Mouse (Mus musculus) layer of hippocampus, adult 2 months (tissue): ENCODE measurements around the gene Gne. TPM values are rescaled to one million over a fixed set of nuclear protein-coding genes. Genes with fewer than 3 reads are reported as not detected.
A peak's percentile ranks its signal among the peaks of the same experiment; 100 is the strongest.

Experiments used
- DNase-seq, 2 experiments: peaks; one replicate each; pipeline ENCODE4 v3.0.0; 2022; ENCODE audit warnings: low spot score in 2 of 2
- H3K27ac ChIP-seq: fragments of 200-600 bp; 2 replicates; pipeline ENCODE4 v1.8.1; 2022
- H3K4me3 ChIP-seq: fragments of 200-600 bp; 2 replicates; pipeline ENCODE4 v1.8.1; 2022; ENCODE audit warnings: mild to moderate bottlenecking
- CTCF ChIP-seq: fragments of 200-600 bp; conservative IDR thresholded peaks from 2 replicates; pipeline ENCODE4 v1.8.1; 2022; ENCODE audit warnings: antibody characterized with exemption, mild to moderate bottlenecking, moderate library complexity
- total RNA-seq, 2 experiments: library from RNA; stranded (reverse); gene quantifications; 2 replicates each; pipeline ENCODE4 v1.2.3; 2021

Gene Gne
- total RNA-seq, 2 experiments from 2014 or later = 47.4 to 53.1 TPM

DNA sequence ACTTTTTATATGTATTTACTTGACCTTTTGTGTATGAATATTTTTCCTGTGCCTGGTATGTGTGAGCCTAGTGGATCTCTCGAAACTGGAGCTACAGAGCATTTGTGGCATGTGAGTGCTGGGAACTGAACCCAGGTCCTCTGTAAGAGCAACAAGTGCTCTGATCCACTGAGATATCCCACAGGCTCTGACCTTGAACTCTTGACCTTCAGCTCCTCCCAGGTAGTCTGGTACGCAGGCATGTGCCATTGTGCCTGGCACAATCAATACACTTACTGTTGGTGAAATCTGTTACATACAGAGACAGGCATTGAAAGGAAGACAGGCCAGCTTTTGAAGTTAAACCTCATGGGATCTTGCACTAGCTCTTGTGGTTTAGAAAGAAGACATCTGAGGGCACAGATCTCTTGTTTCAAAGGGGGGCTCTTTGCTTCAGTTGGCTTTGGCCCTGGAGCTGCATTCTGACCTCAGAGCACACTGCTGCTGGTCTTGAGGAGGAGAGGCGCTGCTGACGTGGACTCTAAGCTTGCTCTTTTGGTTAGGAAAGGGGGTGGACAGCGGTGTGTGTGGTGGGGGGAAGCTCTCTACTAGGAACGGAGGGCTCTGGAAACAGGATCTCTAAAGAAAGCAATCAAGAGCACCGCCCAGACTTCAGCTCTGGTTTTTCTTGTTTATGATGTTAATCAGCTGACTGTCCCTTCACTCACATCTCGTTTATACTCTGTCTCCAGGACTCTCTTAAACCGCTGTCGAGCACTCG lies 13.8 kb upstream of the Gne start:
- Histone ChIP-seq H3K4me3 (no peak overlapping the region), H3K27ac (no peak overlapping the region)
- no peak for TF ChIP-seq CTCF
- no peak for DNase-seq

DNA sequence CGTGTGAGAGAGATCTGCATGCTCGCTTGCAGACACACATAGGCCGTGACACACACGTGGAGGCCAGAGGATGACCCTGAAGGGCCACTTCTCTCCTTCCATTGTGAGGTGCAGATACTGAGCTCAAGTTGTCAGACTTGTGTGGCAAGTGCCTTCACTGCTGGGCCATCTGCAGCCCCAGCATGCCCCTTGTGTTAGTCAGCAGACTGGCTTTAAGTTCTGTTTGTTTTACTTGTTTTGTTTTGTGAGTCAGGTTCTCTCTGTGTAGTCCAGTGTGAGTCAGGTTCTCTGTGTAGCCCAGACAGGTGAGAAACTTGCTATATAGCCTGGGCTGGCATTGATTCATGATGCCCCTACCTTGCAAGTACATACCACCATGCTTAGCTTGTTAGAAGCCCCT lies 10.5 kb upstream of the Gne start:
- no peak for TF ChIP-seq CTCF
- Histone ChIP-seq H3K4me3 (no peak overlapping the region), H3K27ac (no peak overlapping the region)
- DNase-seq = no peak

DNA sequence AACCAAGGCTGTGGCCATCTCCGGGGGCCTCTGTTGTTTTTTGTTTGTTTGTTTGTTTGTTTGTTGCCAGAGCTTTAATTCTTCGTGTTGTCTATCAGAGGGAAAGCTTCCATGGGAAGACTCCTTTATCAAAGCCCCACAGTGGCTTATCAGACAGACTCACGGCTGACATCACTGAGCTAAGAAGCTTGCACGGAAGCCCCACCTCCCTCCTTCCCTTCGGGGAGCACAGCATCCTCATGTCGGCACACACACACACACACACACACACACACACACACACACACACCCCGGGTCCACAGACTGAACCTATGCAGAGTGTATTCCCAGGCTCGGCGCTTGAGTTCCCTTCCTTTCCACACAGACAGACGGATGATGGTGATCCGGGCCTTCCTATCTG lies 8.4 kb upstream of the Gne start:
- Histone ChIP-seq H3K27ac (no peak overlapping the region), H3K4me3 (no peak overlapping the region)
- TF ChIP-seq CTCF = no peak
- no peak for DNase-seq

DNA sequence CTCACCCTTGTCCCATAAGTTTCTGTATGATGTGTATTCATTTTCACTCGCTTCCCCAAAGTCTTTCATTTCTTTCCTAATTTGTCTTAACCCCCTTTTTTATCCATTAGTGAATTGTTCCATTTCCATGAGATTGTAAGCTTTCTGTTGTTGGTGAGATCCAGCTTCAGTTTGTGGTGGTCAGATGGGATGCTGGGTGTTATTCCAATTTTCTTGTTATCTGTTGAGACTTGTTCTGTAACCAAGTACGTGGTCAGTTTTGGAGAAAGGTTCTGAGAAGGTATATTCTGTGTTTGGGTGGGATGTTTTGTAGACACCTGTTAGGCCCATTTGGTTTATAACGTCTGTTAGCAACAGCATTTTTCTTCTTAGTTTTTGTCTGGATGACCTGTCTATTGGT lies 1.6 kb upstream of the Gne start:
- Histone ChIP-seq H3K27ac (no peak overlapping the region), H3K4me3 (no peak overlapping the region)
- DNase-seq = no peak
- TF ChIP-seq CTCF = no peak

DNA sequence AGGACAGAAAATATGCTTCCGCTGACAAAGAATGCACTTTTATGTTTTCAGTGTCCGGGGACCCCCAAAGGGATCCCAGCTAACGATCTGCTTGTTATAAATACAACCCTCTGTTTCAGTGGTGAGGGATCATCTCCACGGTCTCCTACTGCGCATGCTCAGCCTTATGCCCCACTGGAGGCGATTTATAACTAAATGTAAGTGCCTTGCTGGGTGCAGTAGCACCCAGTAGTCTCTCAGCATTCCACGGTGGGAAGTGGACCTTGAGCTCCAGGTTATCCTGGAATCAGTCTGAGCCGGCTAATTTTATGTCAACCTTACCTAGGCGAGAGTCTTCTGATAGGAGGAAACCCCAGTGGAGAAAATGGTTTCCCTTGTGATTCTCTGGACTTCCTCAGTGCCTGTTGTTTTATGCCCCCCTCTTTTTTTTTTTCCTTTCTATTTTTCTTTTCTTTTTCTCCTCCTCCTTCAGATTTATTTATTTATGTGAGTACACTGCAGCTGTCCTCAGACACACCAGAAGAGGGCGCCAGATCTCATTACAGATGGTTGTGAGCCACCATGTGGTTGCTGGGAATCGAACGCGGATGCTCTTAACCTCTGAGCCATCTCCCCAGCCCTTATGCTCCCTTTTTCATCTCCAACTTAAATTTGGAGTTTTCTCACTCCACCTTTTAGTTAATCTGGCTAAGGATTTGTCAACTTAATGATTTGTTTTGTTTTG lies 787 bp upstream of the Gne start:
- peak; percentile 40 for TF ChIP-seq CTCF

DNA sequence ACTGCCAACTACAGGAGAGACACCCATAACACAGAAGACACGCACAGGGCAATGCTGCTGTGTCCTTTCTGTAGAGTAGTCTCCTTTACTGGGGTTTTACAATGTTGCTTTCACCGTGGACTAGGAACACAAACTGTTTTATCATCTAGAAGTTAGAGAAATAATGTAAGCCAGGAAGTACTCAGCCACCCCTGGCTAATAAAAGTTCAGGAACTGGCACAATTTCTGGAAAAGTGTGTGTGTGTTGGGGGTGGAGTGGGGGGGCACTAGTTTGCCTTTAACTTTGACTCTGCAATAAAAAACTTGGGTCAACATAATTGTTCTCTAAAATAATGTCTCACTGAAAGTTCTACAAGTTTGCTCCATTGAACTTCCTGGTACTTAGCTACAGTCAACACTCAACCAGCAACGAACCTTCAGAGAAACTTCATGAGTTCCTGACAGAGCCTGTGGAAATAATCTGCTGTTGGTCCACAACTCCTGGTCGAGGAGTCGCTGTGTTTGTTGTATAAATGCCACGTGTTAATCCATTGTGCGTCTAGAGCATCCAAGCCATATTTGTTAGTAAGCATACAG lies 5.5 kb downstream of the Gne start:
- Histone ChIP-seq H3K4me3 (no peak overlapping the region), H3K27ac (no peak overlapping the region)
- TF ChIP-seq CTCF = no peak
- no peak for DNase-seq

More for the DNA sequence above, 787 bp upstream of the Gne start:
- peak overlapping the region; percentile 23; the same call in 1 of the 2 replicates for H3K4me3 ChIP-seq
- H3K27ac ChIP-seq = no peak overlapping the region
- no peak for DNase-seq

DNA sequence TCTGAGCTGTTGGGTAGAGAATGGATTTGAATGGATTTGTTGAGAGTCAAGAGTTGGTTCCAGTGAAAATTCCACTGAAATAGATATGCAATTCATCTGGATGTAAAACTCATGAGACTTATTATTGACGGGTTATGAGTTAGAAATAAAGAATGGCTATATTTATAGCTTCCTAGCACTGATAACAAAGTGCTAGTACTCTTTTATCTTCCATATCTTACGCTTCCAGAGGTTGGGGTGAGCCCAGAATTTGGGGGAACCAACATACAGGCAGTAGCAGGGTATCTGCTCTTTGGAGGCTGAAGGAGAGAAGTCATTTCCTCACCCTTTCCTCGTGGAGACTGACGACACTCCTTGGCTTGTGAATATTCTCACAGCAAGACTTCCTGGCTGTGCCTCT lies 9.6 kb downstream of the Gne start:
- DNase-seq = no peak
- TF ChIP-seq CTCF = no peak
- Histone ChIP-seq H3K4me3 (no peak overlapping the region), H3K27ac (no peak overlapping the region)

DNA sequence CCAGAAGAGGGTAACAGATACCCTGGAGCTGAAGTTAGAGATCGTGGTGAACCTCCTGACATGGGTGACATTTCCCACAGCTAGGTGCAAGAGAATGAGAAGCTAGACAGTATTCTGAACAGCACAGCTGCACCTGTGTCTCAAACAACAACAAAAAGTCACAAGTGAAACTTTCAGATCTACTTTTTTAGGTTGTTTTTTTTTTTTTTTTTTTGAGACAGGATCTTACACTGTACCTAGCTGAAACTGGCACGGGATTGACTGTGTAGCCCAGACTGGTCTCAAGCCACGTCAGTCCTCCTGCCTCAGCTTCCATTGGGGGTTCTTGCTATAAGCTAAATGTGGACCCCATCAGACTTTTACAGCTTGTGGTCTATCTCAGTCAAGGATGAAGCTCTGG lies 10.2 kb downstream of the Gne start:
- H3K27ac ChIP-seq = no peak overlapping the region
- no peak overlapping the region for H3K4me3 ChIP-seq
- TF ChIP-seq CTCF = no peak
- DNase-seq = no peak

DNA sequence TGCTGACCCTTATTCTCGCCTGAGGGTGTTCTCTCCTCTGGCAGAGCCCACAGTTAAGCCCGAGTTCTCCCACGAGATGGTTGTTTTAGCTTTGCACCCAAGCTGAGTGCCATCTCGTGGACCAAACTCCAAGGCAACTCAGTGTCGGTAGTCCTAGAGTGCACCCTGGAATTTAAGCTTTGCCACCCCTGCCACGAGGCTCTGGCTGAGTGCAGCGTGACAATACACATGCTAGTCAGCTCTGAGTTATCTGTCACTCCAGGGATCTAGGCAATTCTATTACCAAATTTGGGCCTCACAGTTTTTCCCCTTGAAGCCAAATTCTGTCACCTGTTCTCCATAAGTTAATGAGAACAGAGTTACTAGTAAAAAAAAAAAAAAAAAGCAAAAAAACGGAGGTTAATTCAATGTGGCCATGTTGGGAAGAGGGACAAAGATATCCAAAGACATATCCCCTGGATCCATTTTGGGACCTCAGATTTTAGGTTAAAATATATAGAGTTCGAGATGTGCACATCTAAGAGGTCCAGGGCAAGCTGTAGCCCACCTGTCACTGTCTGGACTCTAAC lies 11.0 kb downstream of the Gne start:
- H3K27ac ChIP-seq = peak overlapping the region; percentile 84

DNA sequence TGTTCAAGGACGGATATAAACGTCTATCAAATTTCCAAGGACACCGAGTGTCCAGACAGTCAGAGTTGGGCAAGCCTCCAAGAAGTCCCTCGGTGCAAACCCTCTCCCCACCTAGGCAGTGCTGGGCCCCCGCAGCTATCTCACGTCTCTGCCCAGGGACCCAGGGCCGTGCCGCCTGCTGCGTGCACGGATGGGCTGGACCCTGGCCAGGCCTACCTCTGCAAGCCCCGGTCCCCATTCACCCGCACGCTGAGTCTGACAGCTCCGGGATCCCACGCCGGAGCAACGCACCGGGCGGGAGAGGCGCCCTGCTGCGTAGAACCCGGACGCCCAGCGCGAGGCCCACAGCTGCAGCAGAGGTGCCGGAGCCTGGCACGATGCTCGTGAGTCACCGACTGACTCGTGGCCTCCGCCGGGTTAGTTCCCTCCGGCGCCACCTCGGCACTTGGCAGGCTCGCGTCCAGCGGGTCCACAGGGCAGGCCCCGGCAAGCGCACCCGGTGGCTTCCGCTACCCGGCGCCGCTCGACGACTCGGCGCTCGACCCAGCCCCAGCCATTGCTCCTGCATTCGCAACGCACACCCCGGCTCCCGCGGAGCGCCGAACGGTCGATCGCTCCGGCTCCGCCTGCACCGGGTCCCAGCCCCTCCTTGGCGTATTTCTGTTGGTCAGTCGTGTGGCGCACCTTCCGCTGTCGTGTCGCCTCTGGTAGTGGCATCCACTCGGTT lies 11.7 kb downstream of the Gne start:
- peak overlapping the region; percentile 87 for H3K4me3 ChIP-seq
- peak; percentile 88 to 91 for DNase-seq
- no peak for TF ChIP-seq CTCF
- peak overlapping the region; percentile 84 for H3K27ac ChIP-seq

More for the DNA sequence above, 11.0 kb downstream of the Gne start:
- H3K4me3 ChIP-seq = peak overlapping the region; percentile 87
- no peak for DNase-seq
- peak; percentile 39 for TF ChIP-seq CTCF

DNA sequence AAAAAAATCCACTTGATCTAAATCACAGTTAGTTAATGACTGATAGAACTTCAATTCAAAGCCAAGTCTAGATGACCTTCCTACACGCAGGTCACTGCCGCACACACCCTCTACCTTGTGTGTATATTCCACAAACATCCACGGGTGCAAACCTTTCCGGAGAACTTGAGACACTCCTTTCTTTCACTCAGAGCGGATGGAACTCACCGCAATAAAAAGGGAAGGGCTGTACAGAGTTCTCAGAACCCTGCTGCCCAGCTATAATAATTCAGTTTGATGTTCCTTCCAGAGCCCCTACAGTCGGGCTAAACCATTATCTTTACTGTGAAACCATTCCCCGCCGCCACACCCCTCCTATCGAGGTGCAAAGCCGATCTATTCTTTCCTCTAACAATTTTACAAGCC lies 12.2 kb downstream of the Gne start:
- Histone ChIP-seq H3K4me3 (peak overlapping the region; percentile 87), H3K27ac (peak overlapping the region; percentile 84)
- no peak for TF ChIP-seq CTCF
- DNase-seq = peak in 1 of 2 experiments; percentile 29

DNA sequence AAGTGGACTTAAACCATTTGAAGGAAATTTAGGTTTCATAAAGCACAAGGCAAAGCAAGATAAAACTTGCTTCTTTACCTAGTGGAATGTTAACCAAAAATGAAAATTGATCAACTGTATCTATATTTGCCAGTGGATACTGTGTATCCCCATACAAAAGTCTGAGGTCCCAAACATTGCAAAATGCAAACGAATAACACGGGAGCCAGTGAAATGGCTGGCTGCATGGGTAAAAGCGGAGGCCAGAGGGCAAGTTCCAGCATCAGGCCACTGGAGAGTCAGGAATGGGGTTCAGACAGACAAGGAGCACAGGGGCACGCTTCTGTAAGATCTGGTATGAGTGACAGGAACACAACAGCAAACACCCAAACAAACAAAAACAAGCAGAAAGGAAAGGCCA lies 13.3 kb downstream of the Gne start:
- Histone ChIP-seq H3K27ac (no peak overlapping the region), H3K4me3 (no peak overlapping the region; the same call in 1 of the 2 replicates)
- no peak for DNase-seq
- TF ChIP-seq CTCF = no peak
